Mouse (Mus musculus) megakaryocyte, embryonic 14.5 days (primary cell): ENCODE results near the gene Mroh7. TPM values are rescaled to one million over a fixed set of nuclear protein-coding genes. Genes with fewer than 3 reads are reported as not detected.

Source experiments
- H3K27me3 ChIP-seq: replicated peaks from 2 replicates; pipeline ENCODE3; 2012; ENCODE audit warnings: inconsistent platforms
- H3K36me3 ChIP-seq: replicated peaks from 2 replicates; pipeline ENCODE3; 2012; ENCODE audit warnings: low read length, inconsistent platforms, mixed read lengths
- H3K4me1 ChIP-seq: 2 replicates; pipeline ENCODE4 v1.6.1; 2012; ENCODE audit warnings: inconsistent platforms
- H3K4me3 ChIP-seq: replicated peaks from 2 replicates; pipeline ENCODE3; 2012; ENCODE audit warnings: moderate library complexity, mild to moderate bottlenecking, inconsistent platforms
- H3K9me3 ChIP-seq: 2 replicates; pipeline ENCODE4 v1.6.1; 2012; ENCODE audit warnings: inconsistent platforms
- FLI1 ChIP-seq: IDR thresholded peaks from 2 replicates; pipeline ENCODE4 v1.6.1; 2012; ENCODE audit warnings: low read length, inconsistent platforms, mixed read lengths
- GATA1 ChIP-seq: IDR thresholded peaks from 3 replicates; pipeline ENCODE4 v1.6.1; 2012; ENCODE audit warnings: mixed read lengths, low read length, inconsistent platforms, borderline replicate concordance
- polyA plus RNA-seq: library from polyadenylated mRNA; stranded (reverse); fragments of >175 nt; gene quantifications from 2 replicates; pipeline ENCODE4 v1.2.3, GENCODE M21; 2012; ENCODE audit warnings: low replicate concordance; ENCODE audit not compliant: insufficient read depth

Gene Mroh7
- polyA plus RNA-seq, 1 experiment: not detected

- Histone ChIP-seq H3K9me3 (peaks cover 11% of the 10 kb centered on the region), H3K36me3 (no peaks in the 10 kb centered on the region), H3K27me3 (peaks cover 41% of the 10 kb centered on the region), H3K4me3 (no peak overlapping the region), H3K4me1 (peaks cover 16% of the 10 kb centered on the region)
- TF ChIP-seq FLI1: no peak
- no peak for TF ChIP-seq GATA1
These were observed 86.5 kb downstream of the Mroh7 start for GRCm38 (mm10) chr4:106644218-106644610.

- peaks cover 16% of the 10 kb centered on the region for H3K4me1 ChIP-seq
- peaks cover 47% of the 10 kb centered on the region for H3K27me3 ChIP-seq
- H3K9me3 ChIP-seq: peaks cover 15% of the 10 kb centered on the region
- H3K36me3 ChIP-seq: no peaks in the 10 kb centered on the region
- no peak overlapping the region for H3K4me3 ChIP-seq
- no peak for TF ChIP-seq GATA1
- no peak for TF ChIP-seq FLI1
These were observed 87.1 kb downstream of the Mroh7 start for GRCm38 (mm10) chr4:106643483-106644217.

- TF ChIP-seq FLI1 (no peak), GATA1 (no peak)
- Histone ChIP-seq H3K4me1 (peaks cover 5% of the 10 kb centered on the region), H3K36me3 (no peaks in the 10 kb centered on the region), H3K4me3 (no peak overlapping the region), H3K9me3 (peaks cover 4% of the 10 kb centered on the region; the same call in 1 of the 2 replicates), H3K27me3 (peaks cover 77% of the 10 kb centered on the region)
These were observed 96.6 kb downstream of the Mroh7 start for GRCm38 (mm10) chr4:106634086-106634479.

- Histone ChIP-seq H3K27me3 (peaks cover 77% of the 10 kb centered on the region), H3K4me1 (peaks cover 10% of the 10 kb centered on the region), H3K4me3 (no peak overlapping the region), H3K36me3 (no peaks in the 10 kb centered on the region), H3K9me3 (no peaks in the 10 kb centered on the region)
- TF ChIP-seq FLI1 (no peak), GATA1 (no peak)
These were observed 97.2 kb downstream of the Mroh7 start for GRCm38 (mm10) chr4:106633281-106634085.

- H3K4me3 ChIP-seq: no peak overlapping the region
- peaks cover 10% of the 10 kb centered on the region for H3K4me1 ChIP-seq
- TF ChIP-seq FLI1: no peak
- no peak for TF ChIP-seq GATA1
- peaks cover 83% of the 10 kb centered on the region for H3K27me3 ChIP-seq
- no peaks in the 10 kb centered on the region for H3K9me3 ChIP-seq
- H3K36me3 ChIP-seq: no peaks in the 10 kb centered on the region
These were observed 98.4 kb downstream of the Mroh7 start for GRCm38 (mm10) chr4:106632313-106632712.

Other genes with a start within 250 kb of the Mroh7 start
- gene Bsnd, start 238.6 kb downstream of the Mroh7 start, polyA plus RNA-seq: not detected in 2 replicates
- 125 TPM in 2 replicates for gene Dhcr24, start 169.9 kb downstream of the Mroh7 start, polyA plus RNA-seq
- gene Lexm, start 113.7 kb downstream of the Mroh7 start, polyA plus RNA-seq: not detected in 2 replicates
- not detected in 2 replicates for gene Ttc22, start 108.5 kb downstream of the Mroh7 start, polyA plus RNA-seq
- 2.3 TPM in 1 of 2 replicates, not detected in the other for gene Pars2, start 79.9 kb downstream of the Mroh7 start, polyA plus RNA-seq
- gene Ttc4, start 52.0 kb downstream of the Mroh7 start, polyA plus RNA-seq: 4.3 and 5.9 TPM in 2 replicates
- not detected in 2 replicates for gene Fam151a, start 3.0 kb upstream of the Mroh7 start, polyA plus RNA-seq
- gene Acot11, start 74.1 kb upstream of the Mroh7 start, polyA plus RNA-seq: 1.4 and 2.2 TPM in 2 replicates
- 179 and 200 TPM in 2 replicates for gene Ssbp3, start 179.8 kb upstream of the Mroh7 start, polyA plus RNA-seq